Mouse (Mus musculus) midbrain, embryonic 15.5 days (tissue): ENCODE results near the gene Cdk2. TPM values are rescaled to one million over a fixed set of nuclear protein-coding genes. Genes with fewer than 3 reads are reported as not detected.

Experiments used
- ATAC-seq: fragments of 200-750 bp; cut with Nextera tagmentation; replicated peaks from 2 replicates; pipeline ENCODE4 v1.8.0; 2017; ENCODE audit warnings: moderate TSS enrichment
- H3K27ac ChIP-seq: fragments of 300-500 bp; sonication (generic); 2 replicates; pipeline ENCODE4 v1.5.1; 2015; ENCODE audit warnings: mild to moderate bottlenecking, inconsistent platforms
- H3K27me3 ChIP-seq: fragments of 300-500 bp; sonication (generic); replicated peaks from 2 replicates; pipeline ENCODE4 v1.6.1; 2015; ENCODE audit warnings: inconsistent platforms
- H3K36me3 ChIP-seq: fragments of 300-500 bp; sonication (generic); replicated peaks from 2 replicates; pipeline ENCODE4 v1.6.1; 2015; ENCODE audit warnings: inconsistent platforms
- H3K4me1 ChIP-seq: fragments of 300-500 bp; sonication (generic); 2 replicates; pipeline ENCODE4 v1.6.1; 2015; ENCODE audit warnings: inconsistent platforms
- H3K4me2 ChIP-seq: fragments of 300-500 bp; sonication (generic); 2 replicates; pipeline ENCODE4 v1.6.1; 2015; ENCODE audit warnings: inconsistent platforms, mild to moderate bottlenecking, moderate library complexity
- H3K4me3 ChIP-seq: fragments of 300-500 bp; sonication (generic); 2 replicates; pipeline ENCODE4 v1.5.1; 2015; ENCODE audit warnings: mild to moderate bottlenecking, inconsistent platforms
- H3K9ac ChIP-seq: fragments of 300-500 bp; sonication (generic); 2 replicates; pipeline ENCODE4 v1.6.1; 2015; ENCODE audit warnings: mild to moderate bottlenecking, inconsistent platforms
- H3K9me3 ChIP-seq: fragments of 300-500 bp; sonication (generic); 2 replicates; pipeline ENCODE4 v1.6.1; 2016; ENCODE audit warnings: inconsistent platforms
- WGBS: fragments of 180-500 bp; shearing (Covaris S2); methylation state at CpG from one replicate; pipeline ENCODE4 v1.1.7; 2015; ENCODE audit warnings: mixed read lengths; 5-methylcytosine and 5-hydroxymethylcytosine counted together
- polyA plus RNA-seq: library from polyadenylated mRNA; unstranded; fragments of >200 nt; fragmentation: Nextera tagmentation; extraction: Ambion mirVana; gene quantifications from 2 replicates; pipeline ENCODE4 v1.2.1, GENCODE M21; 2015

Cdk2 gene
- polyA plus RNA-seq, 1 experiment from 2014 or later = 15.1 TPM

DNA sequence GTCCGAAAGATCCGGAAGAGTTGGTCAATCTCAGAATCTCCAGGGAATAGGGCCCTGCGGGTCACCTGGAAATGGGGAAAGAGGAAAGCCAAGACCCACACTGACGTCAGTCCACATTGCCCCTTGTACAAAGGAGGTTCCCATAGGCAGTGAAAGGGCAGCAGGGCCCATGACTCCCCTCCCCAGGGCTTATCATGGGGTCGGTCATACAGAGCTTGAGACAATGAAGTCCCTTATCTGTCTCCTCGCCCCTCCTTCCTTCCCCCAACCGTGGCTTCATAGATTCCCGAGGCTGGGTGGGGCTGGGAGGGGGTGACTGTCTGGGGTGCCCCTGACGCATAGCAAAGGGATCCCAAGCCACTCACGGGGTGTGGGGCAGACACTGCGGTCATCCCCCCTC is 5.2 kb downstream of the Cdk2 start:
- peaks cover 16% of the 10 kb centered on the region for H3K4me1 ChIP-seq
- no peak overlapping the region for H3K4me2 ChIP-seq
- H3K9ac ChIP-seq = no peak overlapping the region
- H3K27me3 ChIP-seq = no peaks in the 10 kb centered on the region
- 85% methylated on average over 11 of the region's 11 CpGs for WGBS
- no peaks in the 10 kb centered on the region for H3K36me3 ChIP-seq
- no peak for ATAC-seq
- no peak overlapping the region for H3K27ac ChIP-seq
- no peak overlapping the region for H3K4me3 ChIP-seq
- H3K9me3 ChIP-seq = no peaks in the 10 kb centered on the region

DNA sequence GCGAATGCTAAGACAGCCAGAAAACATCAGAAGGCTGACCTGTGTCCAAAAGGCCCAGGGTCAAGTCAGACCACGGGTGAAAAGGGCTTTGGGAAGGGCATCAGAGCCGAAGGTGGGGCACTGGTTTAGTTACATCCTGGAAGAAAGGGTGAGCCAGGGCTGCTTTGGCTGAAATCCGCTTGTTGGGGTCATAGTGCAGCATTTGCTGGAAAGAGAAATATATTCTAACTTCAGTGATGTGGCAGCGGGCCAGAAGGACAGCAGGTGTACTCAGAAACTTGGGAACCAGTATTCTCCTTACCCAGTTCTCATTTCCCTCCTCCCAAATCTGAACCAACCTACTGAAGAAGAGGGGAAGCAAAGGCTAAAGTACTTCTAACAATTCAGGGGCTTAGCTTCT is 5.8 kb downstream of the Cdk2 start:
- Histone ChIP-seq H3K4me2 (no peak overlapping the region), H3K4me3 (no peak overlapping the region), H3K36me3 (no peaks in the 10 kb centered on the region), H3K4me1 (peaks cover 16% of the 10 kb centered on the region), H3K27ac (no peak overlapping the region), H3K9me3 (no peaks in the 10 kb centered on the region), H3K27me3 (no peaks in the 10 kb centered on the region), H3K9ac (no peak overlapping the region)
- 85% methylated on average over 5 of the region's 5 CpGs for WGBS
- ATAC-seq = no peak

DNA sequence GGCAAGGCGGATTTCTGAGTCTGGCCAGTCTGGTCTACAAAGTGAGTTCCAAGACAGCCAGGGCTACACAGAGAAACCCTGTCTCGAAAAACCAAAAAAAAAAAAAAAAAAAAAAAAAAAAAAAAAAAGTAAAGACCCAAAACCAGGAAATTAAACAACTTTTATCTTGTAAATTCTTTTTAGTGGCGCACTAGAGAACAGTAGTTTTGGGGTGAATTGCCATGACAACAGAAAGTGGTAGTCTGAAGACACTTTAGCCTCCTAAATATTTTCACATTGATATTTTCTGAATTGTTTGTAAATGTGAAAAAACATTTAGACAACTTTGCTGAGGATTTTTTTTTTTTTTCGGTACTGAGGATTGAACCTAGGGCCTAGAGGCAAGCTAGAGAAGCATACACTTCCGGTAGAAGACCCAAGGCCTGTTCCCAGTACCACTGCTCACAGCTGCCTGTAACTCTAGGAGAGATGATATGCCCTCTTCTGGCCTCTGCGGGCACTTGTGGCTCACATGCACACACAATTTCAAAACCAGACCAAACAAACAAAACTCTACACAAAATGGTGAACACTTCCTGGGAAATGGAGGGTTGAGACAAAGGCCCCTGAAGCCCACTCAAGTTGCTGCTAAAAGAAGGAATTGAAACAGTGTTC is 7.6 kb downstream of the Cdk2 start:
- peak overlapping the region; percentile 87 for H3K27ac ChIP-seq
- peak overlapping the region; percentile 58; the same call in 1 of the 2 replicates for H3K9ac ChIP-seq
- H3K4me1 ChIP-seq = peaks cover 13% of the 10 kb centered on the region
- no peaks in the 10 kb centered on the region for H3K36me3 ChIP-seq
- no peaks in the 10 kb centered on the region for H3K9me3 ChIP-seq
- H3K27me3 ChIP-seq = no peaks in the 10 kb centered on the region
- WGBS = 88% methylated on average over 6 of the region's 6 CpGs
- peak overlapping the region; percentile 88; the same call in 1 of the 2 replicates for H3K4me3 ChIP-seq
- peak overlapping the region; percentile 72 for H3K4me2 ChIP-seq
- ATAC-seq = no peak

DNA sequence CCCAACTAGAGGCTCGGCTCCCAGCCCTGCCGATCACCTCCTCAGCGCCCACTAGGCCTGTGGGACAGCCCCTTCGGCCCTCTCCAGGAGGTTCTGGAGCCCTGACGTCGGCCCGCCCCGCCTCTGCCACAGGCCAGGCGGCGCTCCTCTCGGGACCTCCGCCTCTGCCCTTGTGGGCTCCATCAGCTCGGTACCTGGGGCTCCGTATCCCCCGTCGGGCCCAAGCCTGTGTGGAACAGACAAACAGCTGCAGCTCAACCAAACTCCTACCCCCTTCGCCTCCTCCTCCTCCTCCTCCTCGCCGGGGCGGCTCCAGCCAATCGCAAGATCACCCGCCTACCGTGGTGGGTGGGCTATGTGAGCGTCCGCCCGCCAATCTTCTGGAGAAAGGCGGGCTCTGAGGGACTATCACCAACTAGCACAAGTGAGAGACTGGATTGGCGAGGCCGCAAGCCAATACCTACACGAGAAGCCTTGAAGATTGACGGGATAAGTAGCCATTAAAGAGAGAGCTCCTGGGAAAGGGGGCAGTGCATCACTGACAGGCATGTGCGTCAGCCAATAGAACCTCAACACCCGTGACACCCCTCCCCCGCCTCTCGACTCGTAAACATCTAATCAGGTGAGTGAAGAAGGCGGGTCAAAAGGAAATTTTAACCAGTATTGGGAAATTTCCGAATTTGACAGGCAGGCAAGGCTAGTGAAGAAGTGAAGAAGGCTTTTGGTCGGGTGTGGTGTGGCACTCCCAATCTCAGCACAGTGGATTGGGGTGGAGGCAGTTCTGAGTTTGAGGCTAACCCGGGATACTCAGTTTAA is 8.6 kb downstream of the Cdk2 start, which contains the start of gene Rab5b:
TSS of gene Rab5b (minus strand) at position 273 of the 816 bp plus-strand sequence.
- under 1% methylated on average over 38 of the region's 40 CpGs for WGBS

DNA sequence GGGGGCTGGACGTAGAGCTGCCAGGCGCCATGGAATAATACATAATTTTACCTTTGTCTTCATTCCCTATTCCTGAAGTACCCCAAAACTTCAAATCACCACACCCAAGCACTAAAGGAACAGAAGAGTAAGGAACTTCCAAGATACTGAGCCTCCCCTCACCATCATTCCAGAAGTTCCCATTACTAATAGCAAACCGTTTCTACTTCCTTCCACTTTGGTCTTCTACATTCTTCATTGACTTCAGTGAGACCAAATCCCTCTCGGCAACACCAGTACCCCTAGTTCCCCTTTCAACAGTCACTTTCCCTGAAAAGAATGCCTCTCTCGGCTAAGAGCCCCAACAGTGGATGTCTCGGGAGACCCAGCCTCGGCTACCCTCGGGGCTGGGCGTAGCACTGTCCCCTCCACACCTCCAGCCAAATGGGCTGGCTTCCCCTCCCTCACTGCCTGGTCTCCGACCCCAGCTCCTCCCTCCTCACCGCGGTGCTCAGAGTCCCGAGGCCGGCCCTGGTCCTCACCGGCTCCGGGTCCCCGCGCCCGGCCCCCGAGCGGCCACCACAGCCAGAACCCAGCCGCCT is 9.3 kb downstream of the Cdk2 start:
- ATAC-seq = no peak
- WGBS = 2% methylated on average over 22 of the region's 22 CpGs
- Histone ChIP-seq H3K9me3 (no peaks in the 10 kb centered on the region), H3K4me3 (peak overlapping the region; percentile 88), H3K4me1 (peaks cover 13% of the 10 kb centered on the region), H3K27ac (peak overlapping the region; percentile 94), H3K27me3 (no peaks in the 10 kb centered on the region), H3K4me2 (peak overlapping the region; percentile 72), H3K9ac (peak overlapping the region; percentile 78), H3K36me3 (no peaks in the 10 kb centered on the region)

More for the DNA sequence above, 8.6 kb downstream of the Cdk2 start, which contains the start of gene Rab5b:
- H3K36me3 ChIP-seq = no peaks in the 10 kb centered on the region
- no peaks in the 10 kb centered on the region for H3K9me3 ChIP-seq
- peak; percentile 99 for ATAC-seq
- peak within 1 kb of the TSS; percentile 94 for H3K27ac ChIP-seq
- peak within 1 kb of the TSS; percentile 78 for H3K9ac ChIP-seq
- H3K27me3 ChIP-seq = no peaks in the 10 kb centered on the region
- peak within 1 kb of the TSS; percentile 88 for H3K4me3 ChIP-seq
- peaks cover 13% of the 10 kb centered on the region for H3K4me1 ChIP-seq
- peak within 1 kb of the TSS; percentile 72 for H3K4me2 ChIP-seq

DNA sequence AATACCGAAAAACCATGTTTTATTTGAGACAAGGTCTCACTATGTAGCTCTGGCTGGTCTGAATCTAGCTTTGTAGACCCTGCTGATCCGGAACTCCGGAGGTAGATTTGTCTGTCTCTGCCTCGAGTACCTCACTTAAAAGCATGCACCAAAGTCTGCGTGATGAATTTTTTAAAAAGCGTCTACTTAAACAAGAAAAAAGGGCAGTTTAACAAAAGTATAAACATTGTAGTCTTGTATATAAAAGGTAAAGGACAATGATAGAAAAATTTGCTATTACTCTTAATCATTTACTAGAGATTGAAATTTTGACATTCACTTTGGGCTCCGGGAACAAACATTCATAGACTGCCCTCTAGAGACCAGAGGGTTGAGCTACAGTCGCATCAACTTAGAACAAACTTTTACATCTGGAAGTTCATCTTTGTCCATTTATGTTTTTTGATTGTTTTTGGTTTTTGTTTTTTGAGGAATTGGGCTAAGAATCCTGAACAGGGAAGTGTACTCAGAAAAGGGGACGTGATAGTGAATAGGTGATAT is 30.3 kb downstream of the Cdk2 start:
- ATAC-seq = peak; percentile 12; the same call in 1 of the 2 replicates
- Histone ChIP-seq H3K4me2 (peak overlapping the region; percentile 81), H3K4me3 (peak overlapping the region; percentile 74), H3K36me3 (peaks cover 7% of the 10 kb centered on the region; the same call in 1 of the 2 replicates), H3K9me3 (no peaks in the 10 kb centered on the region), H3K9ac (peak overlapping the region; percentile 67; the same call in 1 of the 2 replicates), H3K27ac (peak overlapping the region; percentile 67), H3K27me3 (no peaks in the 10 kb centered on the region), H3K4me1 (peaks cover 9% of the 10 kb centered on the region)
- WGBS = under 1% methylated on average over 9 of the region's 9 CpGs

DNA sequence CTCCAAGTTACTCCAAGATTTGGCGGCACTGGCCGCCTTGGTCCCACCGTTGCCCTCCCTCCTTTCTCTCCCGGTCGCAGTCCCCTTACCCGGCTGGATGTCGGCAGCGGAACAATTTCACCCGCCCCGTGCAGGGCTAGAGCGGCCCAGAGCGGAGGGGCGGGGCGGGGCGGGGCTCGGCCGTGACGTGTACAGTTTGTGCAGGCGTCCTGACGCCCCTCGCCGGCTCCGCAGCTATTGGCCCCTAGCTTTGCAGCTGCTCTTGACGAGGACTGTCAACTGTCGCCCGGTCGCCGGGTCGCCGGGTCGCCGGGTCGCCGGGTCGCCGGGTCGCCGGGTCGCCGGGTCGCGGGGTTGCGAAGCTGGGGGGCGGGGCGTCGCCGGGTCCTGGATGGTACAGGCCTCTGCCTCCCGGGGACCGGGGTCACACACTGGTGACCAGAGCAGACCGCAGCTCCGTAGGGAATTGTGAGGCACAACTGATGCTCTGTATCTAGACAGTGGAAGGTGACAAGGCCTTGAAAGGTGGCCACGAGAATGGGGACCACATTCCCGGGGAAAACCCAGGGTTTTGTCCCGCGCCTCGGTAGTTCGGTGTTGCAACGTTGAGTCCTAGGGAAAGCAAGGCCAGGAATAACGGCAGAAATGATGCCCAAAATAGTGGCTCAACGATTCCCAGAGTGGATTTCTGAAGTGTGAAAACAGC is 30.9 kb downstream of the Cdk2 start, which contains the start of gene Suox:
TSS of gene Suox (minus strand) at position 311 of the 706 bp plus-strand sequence.
- Histone ChIP-seq H3K9ac (peak within 1 kb of the TSS; percentile 67), H3K27me3 (no peaks in the 10 kb centered on the region), H3K36me3 (peaks cover 7% of the 10 kb centered on the region; the same call in 1 of the 2 replicates), H3K4me3 (peak within 1 kb of the TSS; percentile 74), H3K27ac (peak within 1 kb of the TSS; percentile 67), H3K9me3 (no peaks in the 10 kb centered on the region), H3K4me1 (peaks cover 12% of the 10 kb centered on the region), H3K4me2 (peak within 1 kb of the TSS; percentile 81)
- 1% methylated on average over 60 of the region's 60 CpGs for WGBS
- ATAC-seq = peak; percentile 93

DNA sequence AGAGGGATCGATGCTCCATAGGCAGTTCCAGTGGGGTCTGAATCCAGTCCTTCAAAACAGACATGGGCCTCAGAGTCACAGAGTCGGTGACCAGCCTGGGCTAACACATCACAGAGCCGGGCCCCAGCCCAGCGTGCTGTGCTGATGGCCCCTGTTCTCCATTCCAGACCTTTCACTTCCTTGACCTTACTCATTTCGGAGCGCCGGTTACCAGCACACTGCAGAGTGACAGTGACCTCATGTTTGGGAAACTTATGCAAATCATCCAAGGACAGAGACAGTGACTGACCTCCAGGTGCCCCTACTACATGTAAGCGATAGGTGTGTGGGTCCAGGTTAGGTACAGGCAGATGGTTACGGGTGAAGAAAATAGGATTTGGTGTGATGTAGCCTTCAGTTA is 33.7 kb downstream of the Cdk2 start:
- no peak overlapping the region for H3K9ac ChIP-seq
- WGBS = 91% methylated on average over 9 of the region's 9 CpGs
- no peak overlapping the region for H3K4me2 ChIP-seq
- ATAC-seq = no peak
- H3K9me3 ChIP-seq = no peaks in the 10 kb centered on the region
- H3K36me3 ChIP-seq = peaks cover 7% of the 10 kb centered on the region; the same call in 1 of the 2 replicates
- H3K27ac ChIP-seq = no peak overlapping the region
- H3K4me1 ChIP-seq = peaks cover 24% of the 10 kb centered on the region
- H3K4me3 ChIP-seq = no peak overlapping the region
- H3K27me3 ChIP-seq = no peaks in the 10 kb centered on the region

DNA sequence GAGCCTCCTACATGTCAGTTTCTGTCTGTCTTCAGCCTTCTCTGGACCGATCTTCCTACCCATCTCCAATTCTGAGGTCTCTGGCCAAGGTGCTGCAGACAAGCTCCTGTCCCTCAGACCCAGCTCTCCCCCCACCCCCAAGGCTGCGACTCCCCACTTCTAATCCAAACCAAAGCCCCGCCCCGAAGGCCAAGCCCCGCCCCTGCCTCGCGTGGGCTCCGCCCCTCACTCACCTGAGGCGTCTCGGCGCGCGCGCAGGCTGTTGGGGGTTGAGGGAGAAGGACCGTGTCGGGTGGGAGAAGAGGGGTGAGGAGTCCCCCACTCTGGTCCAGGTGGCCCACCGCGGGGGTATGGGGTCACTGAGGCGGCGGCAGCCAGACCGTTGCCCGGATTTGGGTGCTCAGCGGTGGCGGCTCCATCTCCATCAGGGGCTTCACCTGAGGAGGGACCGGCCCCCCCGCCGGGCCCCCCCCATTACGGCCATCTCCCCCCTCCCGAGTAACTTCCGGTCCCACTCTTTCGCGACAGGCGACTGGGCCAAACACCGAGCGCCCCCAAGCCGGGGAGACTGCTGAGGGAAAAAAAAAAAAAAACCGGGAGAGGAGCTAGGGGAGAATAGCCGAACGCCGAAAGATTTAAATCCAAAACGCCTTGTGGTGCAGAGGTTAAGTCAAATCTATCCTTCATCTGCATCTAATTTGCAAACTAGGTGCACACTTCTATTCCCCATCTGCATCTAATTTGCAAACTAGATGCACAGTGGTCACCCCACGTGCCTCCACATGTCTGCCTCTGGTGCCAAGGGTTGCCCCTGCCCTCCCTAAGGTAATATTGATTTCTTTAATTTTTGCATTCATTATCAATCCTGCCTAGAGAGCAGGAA is 35.8 kb downstream of the Cdk2 start:
- H3K4me1 ChIP-seq = peaks cover 24% of the 10 kb centered on the region
- peak overlapping the region; percentile 75 for H3K4me2 ChIP-seq
- peak overlapping the region; percentile 80 for H3K4me3 ChIP-seq
- under 1% methylated on average over 42 of the region's 42 CpGs for WGBS
- ATAC-seq = peak; percentile 74
- H3K27me3 ChIP-seq = no peaks in the 10 kb centered on the region
- H3K36me3 ChIP-seq = peaks cover 7% of the 10 kb centered on the region; the same call in 1 of the 2 replicates
- H3K9ac ChIP-seq = peak overlapping the region; percentile 80
- no peaks in the 10 kb centered on the region for H3K9me3 ChIP-seq
- peak overlapping the region; percentile 86 for H3K27ac ChIP-seq

DNA sequence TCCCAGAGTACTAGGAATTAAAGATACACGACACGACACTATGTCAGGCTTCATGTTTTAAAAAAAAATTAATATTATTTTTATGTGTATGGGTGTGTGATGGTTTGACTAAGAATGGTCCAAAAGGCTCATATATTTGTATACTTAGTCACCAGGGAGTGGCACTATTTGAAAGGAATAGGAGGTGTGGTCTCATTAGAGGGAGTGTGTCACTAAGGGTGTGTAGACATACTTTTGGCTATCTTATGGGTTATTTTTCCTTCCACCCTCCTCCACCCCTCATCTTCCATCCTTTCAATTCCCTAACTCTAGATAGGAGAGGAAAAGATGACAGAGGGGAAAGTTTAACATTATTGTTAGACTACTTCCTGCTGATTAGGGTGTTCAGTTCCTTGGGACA is 39.0 kb downstream of the Cdk2 start:
- Histone ChIP-seq H3K27me3 (no peaks in the 10 kb centered on the region), H3K9me3 (no peaks in the 10 kb centered on the region), H3K4me2 (no peak overlapping the region), H3K36me3 (no peaks in the 10 kb centered on the region), H3K4me1 (peaks cover 16% of the 10 kb centered on the region), H3K4me3 (no peak overlapping the region), H3K27ac (no peak overlapping the region), H3K9ac (no peak overlapping the region)
- WGBS = 97% methylated on average over 2 of the region's 2 CpGs
- ATAC-seq = no peak

DNA sequence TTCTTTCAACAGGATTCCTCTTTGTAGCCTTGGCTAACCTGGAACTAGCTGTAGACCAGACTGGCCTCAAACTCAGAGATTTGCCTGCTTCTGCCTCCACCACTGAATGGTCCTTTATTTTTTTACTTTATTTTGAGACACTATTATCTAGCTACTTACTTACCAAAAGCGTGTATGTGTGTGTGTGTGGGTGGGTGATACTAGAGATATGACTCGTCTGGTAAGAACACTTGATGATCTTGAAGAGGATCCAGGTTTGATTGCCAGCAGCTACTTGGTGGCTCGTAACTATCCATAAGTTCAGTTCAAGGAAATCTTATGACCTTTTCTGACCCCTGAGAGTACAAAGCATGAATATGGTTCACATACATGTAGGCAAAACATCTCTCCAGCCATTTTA is 39.5 kb downstream of the Cdk2 start:
- no peak overlapping the region for H3K27ac ChIP-seq
- H3K9ac ChIP-seq = no peak overlapping the region
- no peaks in the 10 kb centered on the region for H3K27me3 ChIP-seq
- no peak overlapping the region for H3K4me3 ChIP-seq
- H3K9me3 ChIP-seq = no peaks in the 10 kb centered on the region
- ATAC-seq = no peak
- H3K36me3 ChIP-seq = no peaks in the 10 kb centered on the region
- WGBS = 82% methylated on average over 3 of the region's 3 CpGs
- no peak overlapping the region for H3K4me2 ChIP-seq
- H3K4me1 ChIP-seq = peaks cover 16% of the 10 kb centered on the region
